Mouse (Mus musculus) urinary bladder, adult 18-20 months (tissue): ENCODE data around the gene Jmjd8.
"Not testable (repeated sequence)": the region's sequence is repeated elsewhere in the genome, so short reads cannot be mapped to it uniquely, and the experiment has no call there.

Experiments used
- DNase-seq, 2 experiments: peaks; one replicate each; pipeline ENCODE4 v3.0.0; 2022; ENCODE audit warnings: low spot score in 2 of 2, mixed read lengths in 2 of 2

Gene Jmjd8

DNA sequence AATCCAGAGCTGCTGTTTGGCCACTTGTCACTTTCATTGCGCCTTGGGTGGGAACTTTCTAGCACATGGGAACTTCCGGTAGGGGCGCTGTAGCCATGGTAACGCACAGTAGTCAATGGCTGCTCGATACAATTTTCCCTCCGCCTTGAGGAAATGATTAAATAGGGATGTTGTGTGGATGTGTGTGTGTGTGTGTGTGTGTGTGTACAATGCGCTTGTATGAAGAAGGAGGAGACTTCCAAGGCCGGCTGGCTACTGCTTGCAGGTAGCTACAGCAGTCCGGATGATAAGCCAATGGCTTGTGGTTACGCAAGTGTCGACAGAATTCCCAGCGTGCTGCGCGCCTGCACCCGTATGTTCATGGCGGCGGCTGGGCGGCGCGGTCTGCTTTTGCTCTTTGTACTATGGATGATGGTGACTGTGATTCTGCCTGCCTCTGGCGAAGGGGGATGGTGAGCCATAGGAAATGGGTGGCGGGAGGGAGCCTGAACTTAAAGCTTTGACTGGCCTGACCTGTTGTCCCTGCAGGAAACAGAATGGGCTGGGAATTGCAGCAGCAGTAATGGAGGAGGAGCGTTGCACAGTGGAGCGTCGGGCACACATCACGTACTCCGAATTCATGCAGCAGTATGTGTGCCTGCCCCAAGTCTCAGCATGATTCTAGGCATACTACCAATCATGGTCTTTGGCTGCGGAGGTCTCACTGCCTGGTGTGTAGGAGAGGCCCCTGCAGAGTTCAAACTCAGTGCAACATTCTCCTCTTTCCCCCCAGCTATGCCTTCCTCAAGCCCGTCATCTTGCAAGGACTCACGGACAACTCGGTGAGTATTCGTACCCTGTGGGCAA is at the start of gene Jmjd8:
TSS of gene Jmjd8 (plus strand) at position 156 of the 846 bp plus-strand sequence.
- DNase-seq, result peak; percentile 65 to 66

DNA sequence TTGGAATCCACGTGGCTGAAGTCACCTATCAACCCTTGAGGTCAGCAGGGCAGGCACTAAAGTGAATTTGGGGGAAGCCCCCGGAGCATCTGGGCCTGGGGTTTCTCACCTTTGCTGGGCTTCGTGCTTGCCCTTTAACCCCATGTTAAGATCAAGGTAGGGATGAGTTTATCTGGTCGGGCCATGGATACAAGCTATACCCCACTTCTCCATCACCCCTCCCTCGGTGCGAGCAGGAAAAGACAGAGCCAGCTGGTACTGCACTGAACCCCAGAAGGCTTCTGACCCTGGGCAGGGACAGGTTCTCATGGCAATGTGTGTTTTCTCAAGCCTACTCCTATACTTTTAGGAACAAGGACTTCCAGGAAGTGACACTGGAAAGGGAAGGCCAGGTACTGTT is 47.3 kb upstream of the Jmjd8 start:
- DNase-seq, result no peak

DNA sequence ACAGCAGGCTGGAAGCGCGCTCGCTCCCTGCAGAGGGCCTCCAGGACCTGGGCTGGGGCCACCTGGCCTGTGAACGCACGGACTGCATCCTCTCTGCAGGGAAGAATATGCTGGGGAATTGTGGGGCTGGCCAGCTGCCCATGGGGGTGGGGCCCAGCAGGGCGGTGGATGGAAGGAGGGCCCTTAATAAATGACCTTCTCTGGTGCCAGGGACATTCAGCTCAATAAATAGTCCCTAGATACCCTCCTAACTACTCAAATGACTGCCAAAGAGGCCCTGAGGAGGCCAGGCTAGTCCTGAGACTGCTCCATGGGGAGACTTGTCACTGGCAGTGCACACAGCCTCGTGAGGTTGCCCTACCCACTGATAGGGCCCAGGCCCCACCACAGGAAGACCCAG is 45.6 kb upstream of the Jmjd8 start:
- no peak for DNase-seq

DNA sequence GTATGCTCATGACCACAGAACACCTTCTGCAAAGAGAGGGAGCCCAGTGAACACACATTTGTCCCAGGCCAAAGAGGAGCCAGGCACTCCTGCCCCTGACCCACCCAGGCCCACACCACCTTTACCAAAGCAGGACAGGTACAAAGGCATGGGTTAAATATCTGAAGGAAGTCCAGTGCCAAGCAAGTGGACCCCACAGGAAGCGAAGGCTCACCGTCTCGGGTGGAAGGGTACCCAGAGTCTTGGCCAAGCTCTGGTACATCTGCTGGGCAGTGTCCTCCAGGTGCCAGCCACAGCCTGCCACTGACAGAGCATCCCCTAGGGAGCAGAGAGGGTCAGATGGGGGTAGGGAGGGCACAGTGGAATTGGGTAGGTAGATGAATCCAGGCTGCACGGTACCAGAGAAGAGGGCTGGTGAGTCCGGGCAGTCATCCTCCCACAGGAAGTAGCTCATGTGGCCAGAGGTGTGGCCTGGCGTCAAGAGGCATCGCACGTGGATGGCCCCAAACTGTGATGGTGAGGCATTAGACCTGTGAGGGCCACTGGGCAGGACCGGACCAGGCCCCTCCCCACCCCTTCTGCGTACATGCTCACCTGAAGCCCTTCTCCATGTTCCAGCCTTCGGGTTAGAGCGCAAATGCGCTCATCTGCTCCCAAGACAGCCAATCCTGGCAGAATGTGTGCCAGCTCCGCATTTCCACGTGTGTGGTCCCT is 44.6 kb upstream of the Jmjd8 start:
- no peak for DNase-seq

DNA sequence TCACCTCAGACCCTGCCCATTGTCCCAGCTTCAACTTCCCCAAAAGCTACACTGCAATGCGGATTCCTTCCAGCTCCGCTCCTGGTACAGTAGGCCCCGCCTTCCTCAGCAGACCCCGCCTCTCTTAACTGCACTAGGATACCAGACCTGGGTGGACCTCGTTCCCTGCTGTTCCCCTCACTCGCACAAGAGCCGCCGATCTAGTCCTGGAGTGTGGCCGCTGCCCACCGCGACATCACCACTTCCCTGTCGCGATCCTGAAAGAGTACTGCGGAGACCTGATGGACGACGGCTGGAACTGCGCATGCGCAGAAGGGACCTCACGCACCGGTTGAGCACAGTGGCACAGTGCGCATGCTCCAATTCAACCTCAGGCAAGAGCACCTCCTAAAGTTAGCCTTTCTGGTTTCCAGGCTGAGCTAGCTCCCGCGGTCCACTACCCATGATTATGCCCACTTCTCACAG is 43.4 kb upstream of the Jmjd8 start, which contains the start of gene Haghl:
TSS of gene Haghl (minus strand) at position 393 of the 465 bp plus-strand sequence.
- peak; percentile 90 to 94 for DNase-seq

DNA sequence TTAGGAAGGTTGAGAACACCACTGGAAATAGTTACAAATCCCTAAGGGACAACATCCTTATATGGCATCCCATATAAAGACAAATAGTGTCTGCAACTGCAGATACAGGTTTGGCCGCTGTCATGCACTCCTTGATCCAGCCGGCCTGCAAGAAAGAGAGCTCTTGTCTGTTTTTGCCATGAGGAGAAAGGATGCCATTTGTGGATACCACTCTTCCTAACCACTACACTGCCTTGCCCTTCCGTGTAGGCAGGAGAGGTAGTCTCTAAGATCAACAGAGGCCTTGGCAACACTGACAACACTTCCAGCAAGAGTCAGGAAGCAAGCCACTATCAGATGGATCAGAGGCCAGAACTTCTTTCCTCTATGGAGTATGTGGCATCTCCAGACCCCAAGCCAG is 42.4 kb upstream of the Jmjd8 start, which contains the start of gene Ccdc78:
TSS of gene Ccdc78 (plus strand) at position 301 of the 400 bp plus-strand sequence.
- no peak for DNase-seq

DNA sequence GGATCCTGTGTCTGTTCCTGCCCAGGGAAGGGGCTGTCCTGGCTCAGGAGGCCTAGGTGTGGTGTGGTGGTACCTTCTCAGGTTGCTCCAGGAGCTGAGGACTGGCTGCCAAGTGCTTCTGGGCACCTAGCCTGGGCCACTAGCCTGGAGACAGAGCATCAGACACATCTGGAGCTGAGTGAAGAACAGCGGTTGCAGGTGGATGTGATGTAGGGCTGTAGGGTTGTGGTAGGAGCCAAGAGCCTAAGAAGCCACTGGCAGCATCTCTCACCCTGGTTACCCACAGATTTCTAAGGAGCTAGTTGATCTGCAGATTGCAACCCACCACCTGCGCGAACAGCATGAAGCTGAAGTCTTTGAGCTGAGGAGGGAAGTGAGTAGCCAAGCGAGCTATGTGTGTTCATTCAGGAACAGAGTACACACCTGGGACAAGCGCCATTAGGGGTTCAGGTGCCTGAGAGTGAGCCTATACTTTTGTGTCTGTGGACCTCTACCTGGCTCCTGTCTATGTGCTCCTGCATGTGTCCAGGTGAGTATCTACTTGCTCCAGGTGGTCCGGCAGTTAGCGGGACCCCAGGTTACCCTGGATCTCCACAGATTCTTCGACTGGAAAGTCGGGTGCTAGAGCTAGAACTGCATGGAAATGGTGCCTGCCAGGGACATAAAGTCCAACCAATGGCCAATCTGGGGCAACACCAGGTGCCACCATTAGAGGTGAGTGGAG is 41.7 kb upstream of the Jmjd8 start:
- DNase-seq, result no peak

DNA sequence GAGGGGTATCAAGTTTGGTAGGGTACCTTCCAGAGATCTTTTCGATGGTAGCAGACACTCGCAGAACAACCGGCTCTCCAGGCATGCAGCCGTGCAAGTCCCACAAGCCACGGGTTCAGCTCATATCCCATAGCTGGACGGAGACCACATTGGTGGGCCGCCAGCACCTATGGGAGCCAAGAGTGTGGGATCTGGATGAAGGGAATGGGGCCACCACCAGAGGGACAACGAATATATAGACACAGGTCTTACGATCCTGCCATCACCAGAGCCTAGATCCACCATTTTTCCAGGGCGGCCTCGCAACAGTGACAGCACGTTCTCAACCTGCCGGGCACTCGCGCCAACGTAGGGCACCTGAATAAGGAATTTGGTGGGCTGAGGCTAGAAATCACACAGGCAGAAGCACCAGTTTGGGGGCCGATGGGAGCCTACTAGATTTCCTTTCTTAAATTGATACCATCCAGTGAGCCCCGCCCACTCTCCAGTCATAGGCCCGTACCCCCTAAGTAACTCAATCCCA is 37.3 kb upstream of the Jmjd8 start:
- no peak for DNase-seq

DNA sequence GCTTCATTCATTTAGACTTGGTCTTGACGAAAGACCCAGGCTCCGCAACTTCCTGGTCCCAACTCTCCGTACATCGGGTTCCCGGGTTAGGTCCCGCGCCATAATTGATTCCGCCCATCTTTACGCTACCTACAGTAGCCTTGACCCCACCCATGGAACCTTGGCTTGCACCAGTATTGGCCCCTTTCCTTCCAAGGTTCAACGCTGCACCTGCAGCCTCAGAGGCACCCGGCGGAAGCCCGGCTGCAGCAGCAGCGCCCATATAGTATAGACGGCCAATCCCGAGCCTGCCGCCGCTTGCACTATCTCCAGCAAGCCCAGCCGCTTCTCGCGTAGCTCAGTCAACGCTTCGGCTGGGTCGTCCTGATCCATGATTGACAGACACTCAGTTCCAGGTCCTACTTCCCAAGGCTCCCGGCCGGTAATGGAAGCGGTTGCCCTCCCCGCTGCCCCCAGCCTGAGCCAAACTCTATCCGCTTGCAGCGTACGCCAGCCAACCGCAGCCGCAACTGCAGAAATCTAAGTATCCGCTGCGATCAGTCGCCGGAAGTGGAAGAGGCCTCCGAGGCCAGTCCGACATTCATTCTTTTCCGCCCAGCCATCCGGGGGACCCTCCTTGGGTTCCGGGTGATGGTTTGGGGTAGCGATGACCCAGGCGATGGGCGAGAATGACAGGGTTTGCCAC is 36.7 kb upstream of the Jmjd8 start:
- DNase-seq, result peak; percentile 74 to 87

DNA sequence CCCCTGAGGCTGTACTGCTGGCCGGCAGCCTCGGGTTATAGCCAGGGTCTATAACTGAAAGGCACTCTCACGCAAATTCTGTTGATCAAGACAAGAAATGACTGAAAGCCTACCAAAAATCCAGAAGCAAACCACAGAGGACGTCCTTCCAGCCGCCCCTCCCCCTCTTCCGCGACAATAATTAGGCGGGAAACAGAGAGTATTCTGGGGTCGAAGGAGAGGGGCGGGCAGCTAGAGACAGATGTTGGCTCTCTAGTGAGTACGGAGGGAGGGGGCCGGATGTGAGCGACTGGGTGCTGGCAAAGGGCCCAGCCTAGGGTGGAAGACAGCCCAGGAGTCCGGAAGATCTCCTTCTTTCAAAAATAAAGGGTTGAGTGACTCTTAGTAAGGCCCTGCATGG is 36.1 kb upstream of the Jmjd8 start, which contains the start of gene Fam173a:
TSS of gene Fam173a (minus strand) at position 287 of the 400 bp plus-strand sequence.
- DNase-seq, result peak in 1 of 2 experiments; percentile 43

DNA sequence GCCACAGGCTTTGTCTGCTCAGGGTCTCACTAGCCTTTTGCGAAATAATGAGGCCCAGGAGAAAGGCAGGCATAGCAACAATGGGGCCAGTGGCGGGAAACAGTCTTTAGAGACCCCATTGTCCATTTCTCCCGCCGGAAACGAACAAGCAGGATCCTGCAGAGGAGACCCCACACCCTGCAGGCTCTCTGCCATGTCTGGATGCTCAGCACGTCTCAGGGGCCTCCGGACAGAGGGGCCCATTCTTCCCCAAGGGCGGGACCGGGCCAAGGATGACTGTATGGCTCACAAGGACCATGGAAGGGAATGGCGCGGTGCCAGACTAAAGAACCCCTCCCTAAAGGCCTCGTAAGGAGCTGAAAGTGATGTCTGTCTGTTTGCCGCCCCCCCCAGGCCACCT is 34.5 kb upstream of the Jmjd8 start:
- DNase-seq, result no peak

DNA sequence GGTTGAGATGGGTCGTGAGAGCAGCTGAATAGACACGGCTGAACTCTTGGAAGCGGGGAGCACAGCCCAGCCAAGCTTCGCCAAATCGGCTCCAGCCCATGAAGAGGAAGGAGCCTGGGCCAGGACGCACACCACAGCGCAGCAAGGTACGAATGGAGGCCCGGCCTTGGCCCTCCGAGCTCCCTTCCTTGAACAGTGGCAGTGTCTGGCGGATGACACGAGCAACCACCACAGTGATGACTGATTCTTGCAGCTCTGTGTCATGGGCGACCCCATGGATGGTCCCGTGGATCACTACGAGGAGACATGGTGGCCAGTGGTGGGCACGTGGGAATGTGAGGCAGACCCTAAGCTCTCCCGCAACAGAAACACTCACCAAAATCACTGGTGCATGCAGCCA is 33.7 kb upstream of the Jmjd8 start:
- DNase-seq, result no peak

DNA sequence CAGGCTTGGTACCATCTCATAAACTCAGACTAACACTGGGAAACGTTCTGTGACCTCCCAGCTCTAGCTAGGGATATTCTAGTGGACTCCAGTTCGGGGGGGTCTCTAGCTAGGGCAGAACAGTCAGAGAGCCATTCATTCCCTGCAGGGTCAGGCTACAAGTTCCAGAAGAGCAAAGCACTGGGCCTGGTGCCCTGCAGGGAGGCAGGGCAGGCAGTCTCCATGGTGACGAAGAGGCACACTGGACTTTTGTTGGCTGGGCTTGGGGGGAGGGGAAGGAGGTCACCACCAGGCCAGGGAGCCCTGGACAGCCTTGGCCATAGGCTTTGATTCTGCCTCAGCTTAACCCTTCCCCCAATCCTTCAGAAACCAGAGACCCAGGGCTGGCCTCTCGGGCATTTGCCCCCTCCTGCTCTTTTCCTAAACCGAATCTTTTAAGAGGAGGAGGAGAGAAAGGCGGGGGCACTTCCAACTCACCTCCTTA is 33.0 kb upstream of the Jmjd8 start, which contains the start of gene AC134908.4:
TSS of gene AC134908.4 (minus strand) at position 51 of the 484 bp plus-strand sequence.
- no peak for DNase-seq

DNA sequence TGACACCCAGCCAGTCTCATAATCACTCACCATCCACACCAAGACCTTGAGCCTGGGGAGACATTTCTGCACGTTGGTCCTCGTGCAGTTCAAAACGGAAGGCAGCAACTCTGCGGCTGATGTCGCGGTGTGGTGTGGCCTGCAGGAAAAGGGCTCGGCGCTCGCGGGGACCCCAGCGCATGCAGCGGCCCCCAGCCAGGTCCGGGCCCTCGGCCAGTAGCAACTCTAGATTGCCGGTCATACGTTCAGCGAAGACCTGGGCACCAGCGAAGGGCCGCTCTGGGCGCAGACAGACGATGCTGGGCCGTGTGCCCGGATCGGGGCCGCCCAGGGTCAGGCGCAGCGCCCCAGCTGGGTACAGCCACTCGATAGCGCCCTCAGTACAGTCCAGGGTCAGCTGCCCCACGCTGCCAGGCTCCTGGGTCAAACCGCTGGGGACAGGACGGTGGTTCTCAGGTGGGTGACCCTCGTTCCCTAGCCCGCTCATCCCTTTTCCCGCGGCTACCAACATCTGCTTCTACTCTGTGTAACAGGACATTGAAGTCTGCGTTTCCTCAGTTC is 32.4 kb upstream of the Jmjd8 start:
- DNase-seq, result no peak

DNA sequence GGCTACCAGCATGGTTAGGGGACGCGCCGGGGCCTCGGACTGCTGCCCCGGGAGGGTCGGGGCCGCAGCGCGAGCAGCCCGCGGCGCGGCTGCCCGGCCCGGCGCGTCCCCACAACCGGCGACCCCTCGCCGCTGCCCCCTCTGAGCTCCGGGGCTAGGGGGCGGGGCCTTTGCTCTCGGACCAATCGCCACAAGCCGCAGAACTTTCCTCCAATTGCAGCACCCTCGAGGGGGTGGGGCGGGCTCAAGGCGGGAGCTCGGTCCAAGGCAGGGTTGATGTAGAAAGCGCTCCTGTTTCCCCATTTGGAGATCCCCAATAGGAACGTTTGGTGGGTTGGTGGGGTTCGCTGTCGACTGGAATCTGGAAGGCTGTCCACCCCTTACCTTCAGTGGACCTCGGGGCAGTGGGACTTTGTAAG is 31.7 kb upstream of the Jmjd8 start, which contains the start of gene Metrn:
TSS of gene Metrn (minus strand) at position 186 of the 419 bp plus-strand sequence.
- peak; percentile 74 to 82 for DNase-seq

DNA sequence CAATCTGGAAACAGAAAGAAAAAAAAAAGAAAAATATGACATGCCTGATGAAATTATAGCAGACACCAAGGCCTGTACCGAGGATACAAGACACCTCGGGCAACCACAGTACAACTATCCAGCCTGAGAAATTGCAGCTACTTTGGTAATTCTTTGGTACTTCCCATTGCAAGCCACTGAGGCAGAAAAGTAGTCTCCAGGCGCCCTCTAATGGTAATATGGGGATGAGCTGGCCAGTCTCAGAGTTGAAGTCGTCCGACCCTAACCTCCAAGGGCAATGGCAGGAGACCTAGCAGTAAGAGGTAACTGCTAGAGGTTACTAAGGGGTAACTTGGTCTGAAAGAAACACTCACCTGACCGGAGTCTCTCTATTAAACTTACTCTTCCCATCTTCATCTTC is 27.6 kb upstream of the Jmjd8 start:
- DNase-seq, result peak in 1 of 2 experiments; percentile 39

DNA sequence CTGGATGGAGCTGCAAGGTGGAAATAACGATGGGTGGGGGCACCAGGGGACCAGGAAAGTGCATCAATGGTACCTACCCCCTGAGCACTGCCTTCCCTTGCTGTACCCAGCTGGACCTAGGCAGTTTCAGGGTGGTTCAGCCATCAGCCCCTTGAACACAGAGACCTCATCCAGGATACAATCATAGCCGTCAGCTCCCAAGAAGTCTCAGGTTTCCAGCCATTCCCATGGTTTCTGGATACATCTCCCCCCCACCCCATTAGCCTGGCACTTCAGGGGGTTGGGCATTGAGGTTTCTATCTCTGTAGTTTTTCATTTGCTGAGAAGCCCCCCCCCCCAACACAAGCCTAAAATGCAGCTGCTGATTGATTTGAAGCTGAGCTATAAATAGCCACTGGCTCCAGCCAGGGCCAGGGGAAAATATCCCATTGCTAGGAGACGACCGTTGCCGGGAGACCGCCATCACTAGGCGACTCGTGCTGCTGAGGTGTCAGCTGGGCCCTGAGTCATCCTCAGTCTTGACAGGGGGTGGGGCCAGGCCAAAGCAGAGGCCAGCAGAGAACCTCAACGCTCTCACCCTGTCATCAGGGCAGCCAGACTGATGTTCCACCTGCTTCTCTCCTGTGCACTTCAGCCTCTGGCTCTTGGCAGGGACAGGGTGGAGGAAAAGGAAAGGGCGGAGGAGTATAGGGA is 25.7 kb upstream of the Jmjd8 start:
- DNase-seq, result no peak

DNA sequence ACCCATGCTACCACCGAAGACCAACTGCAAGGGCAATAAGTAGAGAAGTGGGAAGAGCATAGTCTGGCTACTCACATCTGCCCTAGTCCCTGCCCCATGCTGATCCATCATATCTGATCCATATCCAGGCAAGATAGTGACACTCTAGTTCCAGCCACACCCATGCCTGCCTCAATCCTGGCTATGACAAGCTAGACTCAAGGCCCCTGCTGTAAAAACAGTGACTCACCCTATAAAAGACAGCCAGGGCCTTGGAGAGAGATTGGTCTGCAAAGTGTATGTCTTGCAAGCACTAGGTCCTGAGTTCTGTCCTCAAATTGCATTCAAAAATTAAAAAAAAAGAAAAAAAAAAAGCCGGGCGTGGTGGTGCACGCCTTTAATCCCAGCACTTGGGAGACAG is 22.2 kb upstream of the Jmjd8 start:
- no peak for DNase-seq

DNA sequence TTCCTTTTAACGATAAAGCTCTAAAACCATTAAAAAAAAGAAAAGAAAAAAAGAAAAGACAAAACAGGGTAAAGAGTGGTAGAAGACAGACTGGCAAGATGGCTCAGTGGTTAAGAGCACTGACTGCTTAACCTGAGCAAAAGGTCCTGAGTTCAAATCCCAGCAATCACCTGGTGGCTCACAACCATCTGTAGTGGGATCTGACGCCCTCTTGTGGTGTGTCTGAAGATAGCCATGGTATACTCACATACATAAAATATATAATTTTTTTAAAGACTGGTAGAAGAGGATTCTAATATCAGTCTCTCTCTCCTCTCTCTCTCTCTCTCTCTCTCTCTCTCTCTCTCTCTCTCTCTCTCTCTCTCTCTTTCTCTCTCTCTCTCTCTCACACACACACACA is 21.2 kb upstream of the Jmjd8 start:
- DNase-seq, result not testable (repeated sequence)

DNA sequence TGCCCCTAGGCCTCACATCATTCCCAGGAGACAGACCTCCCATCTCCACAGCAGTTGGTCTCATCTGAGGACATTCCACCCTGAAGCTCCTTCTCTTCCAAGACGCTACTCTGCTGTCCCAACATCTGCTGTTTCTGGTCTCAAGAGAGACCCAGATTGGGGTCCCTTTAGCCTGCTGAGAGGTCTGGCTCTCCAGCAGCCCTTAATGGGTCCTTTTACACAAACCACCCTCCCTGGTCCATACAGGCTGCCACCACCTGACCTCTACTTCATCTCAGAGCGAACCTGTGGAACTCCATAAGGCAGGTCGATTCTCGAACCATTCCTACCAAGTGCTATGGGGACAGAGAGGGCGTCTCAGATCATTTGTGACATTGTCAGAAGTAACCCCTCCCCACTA is 20.6 kb upstream of the Jmjd8 start:
- DNase-seq, result no peak
